Mouse (Mus musculus): ENCODE measurements around the gene Ptbp1. TPM values are rescaled to one million over a fixed set of nuclear protein-coding genes. Genes with fewer than 3 reads are reported as not detected.

Ptbp1 gene
- polyA plus RNA-seq, 2 experiments, result 84.5 to 126 TPM

DNA sequence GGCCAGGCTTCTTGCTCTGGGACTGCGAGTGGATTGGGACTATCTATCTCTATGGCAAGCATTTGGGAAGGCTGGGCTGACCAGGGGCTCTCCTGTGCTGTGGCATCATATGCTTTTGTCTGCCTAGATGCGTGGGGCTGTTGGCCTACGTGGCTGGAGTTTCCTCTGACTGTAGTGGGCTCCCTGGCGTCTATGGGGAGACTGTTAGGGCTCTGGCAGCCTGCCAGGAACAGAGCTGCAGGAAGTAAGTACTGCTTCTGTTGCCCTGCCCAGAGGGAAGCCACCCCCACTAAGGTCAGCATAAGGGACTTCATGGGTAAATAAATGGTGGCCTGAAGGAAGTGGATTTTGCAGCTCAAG, 3.2 kb downstream of the Ptbp1 start:
- H3K36me3 ChIP-seq (replicated peaks; ENCODE audit: control insufficient read depth, insufficient read depth, low read depth), result peaks cover 59% of the 10 kb centered on the region
- DNase-seq (ENCODE audit: low read depth in 3 of 3, low spot score in 3 of 3) (peak in 1 of 3 experiments; percentile 41), ATAC-seq (ENCODE audit: insufficient read depth) (no peak)
- H3K4me1 ChIP-seq (replicated peaks; ENCODE audit: control insufficient read depth in 2 of 2, insufficient read depth in 2 of 2, low read length in 1 of 2), result peaks cover 17 to 37% of the 10 kb centered on the region in 2 experiments
- H3K4me2 ChIP-seq (ENCODE audit: low read depth), result peak overlapping the region; percentile 87
- H3K27ac ChIP-seq, result no peak overlapping the region
- 18% methylated on average over 4 of the region's 4 CpGs for WGBS (ENCODE audit: insufficient replicate concordance)
- no peaks in the 10 kb centered on the region for H3K27me3 ChIP-seq (ENCODE audit: control insufficient read depth, insufficient read depth, low read length)
- no peaks in the 10 kb centered on the region for H3K9me3 ChIP-seq (ENCODE audit: control insufficient read depth, low read length)
- H3K9ac ChIP-seq (replicated peaks), result peak overlapping the region; percentile 83
- no peak for TF ChIP-seq CTCF (IDR thresholded peaks at IDR 0.05; ENCODE audit: low read depth)
- TF ChIP-seq EP300 (IDR thresholded peaks at IDR 0.05; ENCODE audit: low read depth), result no peak
- peak overlapping the region; percentile 72 to 80 for H3K4me3 ChIP-seq (ENCODE audit: insufficient read depth in 1 of 2, low read depth in 2 of 2, low read length in 2 of 2)

DNA sequence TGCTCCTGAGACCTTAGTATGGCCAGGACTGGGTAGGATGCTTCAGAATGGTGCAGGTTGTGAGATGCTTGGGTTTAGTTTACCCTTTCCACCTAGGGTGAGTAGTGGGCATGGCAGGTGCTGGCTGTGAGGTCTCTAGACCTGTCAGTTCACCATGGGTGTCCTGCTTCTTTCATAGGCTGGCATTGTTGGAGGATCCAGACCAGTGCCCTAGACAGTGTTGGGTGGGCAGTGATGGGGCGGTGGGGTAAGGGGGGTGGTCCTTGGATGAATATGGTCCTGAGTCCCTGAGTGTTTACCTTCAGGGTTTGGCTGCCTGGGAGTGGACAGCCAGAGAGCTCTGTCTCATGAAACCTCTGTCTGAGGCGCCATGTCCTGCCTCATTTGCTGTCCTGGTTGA, 3.7 kb downstream of the Ptbp1 start:
- Histone ChIP-seq H3K36me3 (replicated peaks; ENCODE audit: control insufficient read depth, insufficient read depth, low read depth) (peaks cover 64% of the 10 kb centered on the region), H3K27ac (no peak overlapping the region), H3K4me2 (ENCODE audit: low read depth) (peak overlapping the region; percentile 87), H3K27me3 (ENCODE audit: control insufficient read depth, insufficient read depth, low read length) (no peaks in the 10 kb centered on the region), H3K9me3 (ENCODE audit: control insufficient read depth, low read length) (no peaks in the 10 kb centered on the region), H3K4me1 (replicated peaks; ENCODE audit: control insufficient read depth in 2 of 2, insufficient read depth in 2 of 2, low read length in 1 of 2) (peaks cover 12 to 32% of the 10 kb centered on the region in 2 experiments), H3K4me3 (ENCODE audit: insufficient read depth in 1 of 2, low read depth in 2 of 2, low read length in 2 of 2) (no peak overlapping the region), H3K9ac (replicated peaks) (no peak overlapping the region)
- DNase-seq (ENCODE audit: low read depth in 3 of 3, low spot score in 3 of 3) (no peak), ATAC-seq (ENCODE audit: insufficient read depth) (no peak)
- 85% methylated on average over 2 of the region's 2 CpGs for WGBS (ENCODE audit: insufficient replicate concordance)
- no peak for TF ChIP-seq EP300 (IDR thresholded peaks at IDR 0.05; ENCODE audit: low read depth)
- TF ChIP-seq CTCF (IDR thresholded peaks at IDR 0.05; ENCODE audit: low read depth), result no peak

DNA sequence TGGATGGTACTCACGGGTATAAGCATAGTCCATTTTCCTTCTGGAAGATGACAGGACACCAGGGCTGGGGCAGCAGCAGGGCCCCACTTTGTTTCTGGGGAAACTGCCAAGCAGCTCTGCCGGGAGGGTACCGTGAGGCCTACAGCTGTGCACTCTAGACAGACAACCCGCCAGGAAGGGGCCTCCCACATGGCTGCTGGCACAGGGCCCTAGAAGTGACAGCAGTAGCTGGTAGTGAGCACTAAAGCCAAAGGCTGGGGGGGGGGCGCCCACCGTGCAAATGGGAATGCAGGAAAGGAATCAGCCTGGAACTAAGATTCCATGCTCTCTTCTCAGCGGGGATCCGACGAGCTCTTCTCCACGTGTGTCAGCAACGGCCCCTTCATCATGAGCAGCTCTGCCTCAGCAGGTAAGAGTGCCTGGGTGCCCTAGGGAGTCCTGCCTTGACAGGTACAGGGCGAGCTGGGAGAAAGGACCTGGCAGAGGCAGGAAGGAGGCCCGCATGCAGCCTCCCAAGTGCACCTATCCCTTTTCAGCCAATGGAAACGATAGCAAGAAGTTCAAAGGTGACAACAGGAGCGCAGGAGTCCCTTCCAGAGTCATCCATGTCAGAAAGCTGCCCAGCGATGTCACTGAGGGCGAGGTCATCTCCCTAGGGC, 4.3 kb downstream of the Ptbp1 start:
- no peak for TF ChIP-seq EP300 (IDR thresholded peaks at IDR 0.05; ENCODE audit: low read depth)
- TF ChIP-seq CTCF (IDR thresholded peaks at IDR 0.05; ENCODE audit: low read depth), result no peak
- peaks cover 70% of the 10 kb centered on the region for H3K36me3 ChIP-seq (replicated peaks; ENCODE audit: control insufficient read depth, insufficient read depth, low read depth)
- 68% methylated on average over 17 of the region's 17 CpGs for WGBS (ENCODE audit: insufficient replicate concordance)
- H3K9me3 ChIP-seq (ENCODE audit: control insufficient read depth, low read length), result no peaks in the 10 kb centered on the region
- H3K4me1 ChIP-seq (replicated peaks; ENCODE audit: control insufficient read depth in 2 of 2, insufficient read depth in 2 of 2, low read length in 1 of 2), result peaks cover 8 to 27% of the 10 kb centered on the region in 2 experiments; a peak in 3 of 4 replicates
- no peak for DNase-seq (ENCODE audit: low read depth in 3 of 3, low spot score in 3 of 3)
- H3K4me2 ChIP-seq (ENCODE audit: low read depth), result peak overlapping the region; percentile 87
- no peaks in the 10 kb centered on the region for H3K27me3 ChIP-seq (ENCODE audit: control insufficient read depth, insufficient read depth, low read length)
- H3K9ac ChIP-seq (replicated peaks), result no peak overlapping the region
- H3K4me3 ChIP-seq (ENCODE audit: insufficient read depth in 1 of 2, low read depth in 2 of 2, low read length in 2 of 2), result no peak overlapping the region
- H3K27ac ChIP-seq, result no peak overlapping the region
- no peak for ATAC-seq (ENCODE audit: insufficient read depth)

DNA sequence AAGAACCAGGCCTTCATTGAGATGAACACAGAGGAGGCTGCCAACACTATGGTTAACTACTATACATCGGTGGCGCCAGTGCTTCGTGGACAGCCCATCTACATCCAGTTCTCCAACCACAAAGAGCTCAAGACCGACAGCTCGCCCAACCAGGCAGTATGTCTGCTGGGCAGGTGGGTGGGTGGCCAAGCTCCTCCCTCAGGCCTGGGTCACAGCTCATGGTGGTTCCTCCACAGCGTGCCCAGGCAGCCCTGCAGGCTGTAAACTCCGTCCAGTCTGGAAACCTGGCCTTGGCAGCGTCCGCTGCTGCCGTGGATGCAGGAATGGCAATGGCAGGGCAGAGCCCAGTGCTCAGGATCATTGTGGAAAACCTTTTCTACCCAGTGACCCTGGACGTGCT, 4.9 kb downstream of the Ptbp1 start:
- H3K9ac ChIP-seq (replicated peaks), result no peak overlapping the region
- peaks cover 75% of the 10 kb centered on the region for H3K36me3 ChIP-seq (replicated peaks; ENCODE audit: control insufficient read depth, insufficient read depth, low read depth)
- WGBS (ENCODE audit: insufficient replicate concordance), result 88% methylated on average over 11 of the region's 11 CpGs
- DNase-seq (ENCODE audit: low read depth in 3 of 3, low spot score in 3 of 3), result no peak
- no peak overlapping the region for H3K4me3 ChIP-seq (ENCODE audit: insufficient read depth in 1 of 2, low read depth in 2 of 2, low read length in 2 of 2)
- no peak for ATAC-seq (ENCODE audit: insufficient read depth)
- TF ChIP-seq EP300 (IDR thresholded peaks at IDR 0.05; ENCODE audit: low read depth), result no peak
- no peak for TF ChIP-seq CTCF (IDR thresholded peaks at IDR 0.05; ENCODE audit: low read depth)
- H3K4me1 ChIP-seq (replicated peaks; ENCODE audit: control insufficient read depth in 2 of 2, insufficient read depth in 2 of 2, low read length in 1 of 2), result peaks cover 8 to 24% of the 10 kb centered on the region in 2 experiments; a peak in 3 of 4 replicates
- H3K4me2 ChIP-seq (ENCODE audit: low read depth), result no peak overlapping the region
- no peak overlapping the region for H3K27ac ChIP-seq
- H3K9me3 ChIP-seq (ENCODE audit: control insufficient read depth, low read length), result no peaks in the 10 kb centered on the region
- H3K27me3 ChIP-seq (ENCODE audit: control insufficient read depth, insufficient read depth, low read length), result no peaks in the 10 kb centered on the region

DNA sequence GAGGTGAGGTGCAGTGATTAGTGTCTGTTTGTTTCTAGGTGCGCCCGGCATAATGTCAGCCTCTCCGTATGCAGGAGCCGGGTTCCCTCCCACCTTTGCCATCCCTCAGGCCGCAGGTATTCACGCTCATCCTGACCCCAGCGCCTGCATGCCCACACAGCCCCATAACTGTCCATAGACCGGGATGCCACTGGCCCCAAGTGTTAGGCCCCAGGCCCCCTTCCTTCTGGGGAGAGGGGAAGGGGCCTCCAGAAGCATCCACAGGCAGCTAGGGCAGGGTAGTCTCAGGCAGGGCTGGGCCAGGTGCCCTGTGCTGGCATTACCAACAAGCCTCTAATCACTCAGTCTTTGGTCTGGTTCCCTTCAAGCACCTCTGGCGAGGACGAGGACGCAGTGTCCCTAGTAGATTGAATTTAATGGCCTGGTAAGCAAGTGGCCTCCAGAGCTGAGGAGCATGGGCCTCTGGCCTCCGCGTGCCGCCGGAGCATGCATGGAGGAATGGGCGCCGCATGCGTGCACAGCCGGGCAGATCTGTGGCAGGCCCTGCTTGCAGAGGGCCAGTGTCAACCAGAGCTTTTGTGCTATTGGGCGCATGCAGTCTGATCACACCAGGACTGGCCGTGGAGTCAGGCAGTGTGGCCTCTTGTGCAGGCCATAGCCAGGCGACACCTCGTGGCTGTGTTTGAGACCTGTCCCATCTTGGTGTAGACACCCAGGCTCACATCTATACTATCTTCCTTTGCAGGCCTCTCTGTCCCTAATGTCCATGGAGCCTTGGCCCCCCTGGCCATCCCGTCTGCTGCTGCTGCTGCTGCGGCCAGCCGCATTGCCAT, 6.1 kb downstream of the Ptbp1 start:
- ATAC-seq (ENCODE audit: insufficient read depth), result no peak
- Histone ChIP-seq H3K9me3 (ENCODE audit: control insufficient read depth, low read length) (no peaks in the 10 kb centered on the region), H3K4me1 (replicated peaks; ENCODE audit: control insufficient read depth in 2 of 2, insufficient read depth in 2 of 2, low read length in 1 of 2) (peaks cover 8 to 24% of the 10 kb centered on the region in 2 experiments; a peak in 3 of 4 replicates), H3K27me3 (ENCODE audit: control insufficient read depth, insufficient read depth, low read length) (no peaks in the 10 kb centered on the region), H3K4me3 (ENCODE audit: insufficient read depth in 1 of 2, low read depth in 2 of 2, low read length in 2 of 2) (no peak overlapping the region), H3K9ac (replicated peaks) (no peak overlapping the region), H3K4me2 (ENCODE audit: low read depth) (no peak overlapping the region), H3K27ac (no peak overlapping the region), H3K36me3 (replicated peaks; ENCODE audit: control insufficient read depth, insufficient read depth, low read depth) (peaks cover 75% of the 10 kb centered on the region)
- no peak for DNase-seq (ENCODE audit: low read depth in 3 of 3, low spot score in 3 of 3)
- no peak for TF ChIP-seq CTCF (IDR thresholded peaks at IDR 0.05; ENCODE audit: low read depth)
- no peak for TF ChIP-seq EP300 (IDR thresholded peaks at IDR 0.05; ENCODE audit: low read depth)
- 90% methylated on average over 26 of the region's 26 CpGs for WGBS (ENCODE audit: insufficient replicate concordance)

Measured in liver, embryonic 14.5 days (tissue).